Mouse (Mus musculus): ENCODE results near the gene Zbtb16. TPM values are rescaled to one million over a fixed set of nuclear protein-coding genes. Genes with fewer than 3 reads are reported as not detected.

The Zbtb16 gene
- polyA plus RNA-seq, 1 experiment: not detected

GRCm38 (mm10) chr9:48707824-48708229, 128.2 kb downstream of the Zbtb16 start:
- Histone ChIP-seq H3K27me3 (ENCODE audit: control insufficient read depth, insufficient read depth, insufficient read length) (no peaks in the 10 kb centered on the region), H3ac (ENCODE audit: control insufficient read depth, insufficient read length) (no peak overlapping the region), H3K79me2 (ENCODE audit: control insufficient read depth, insufficient read depth) (no peaks in the 10 kb centered on the region), H3K36me3 (ENCODE audit: control insufficient read depth, insufficient read depth) (no peaks in the 10 kb centered on the region), H3K4me3 (no peak overlapping the region), H3K4me2 (ENCODE audit: low read depth) (no peak overlapping the region)
- no peak for TF ChIP-seq SRF (IDR thresholded peaks at IDR 0.05; ENCODE audit: control insufficient read depth, insufficient read length, low read depth)
- no peak for TF ChIP-seq MYOD1 (IDR thresholded peaks at IDR 0.05; ENCODE audit: control insufficient read depth in 1 of 3, insufficient read length in 2 of 3, low read depth in 2 of 3)
- TF ChIP-seq CEBPB (IDR thresholded peaks at IDR 0.05; ENCODE audit: insufficient read depth, poor library complexity, severe bottlenecking): no peak
- no peak for TF ChIP-seq MAX (IDR thresholded peaks at IDR 0.05; ENCODE audit: low read depth)
- TF ChIP-seq E2F4 (IDR thresholded peaks at IDR 0.05; ENCODE audit: insufficient read depth): no peak
- no peak for TF ChIP-seq USF1 (IDR thresholded peaks at IDR 0.05; ENCODE audit: low read depth)
- no peak for TF ChIP-seq POLR2AphosphoS2 (IDR thresholded peaks at IDR 0.05; ENCODE audit: insufficient read length, low read depth)
- TF ChIP-seq MYOG (IDR thresholded peaks at IDR 0.05; ENCODE audit: control insufficient read depth in 1 of 3, insufficient read depth in 1 of 3, insufficient read length in 2 of 3, low read depth in 2 of 3): no peak
- no peak for TF ChIP-seq POLR2A (IDR thresholded peaks at IDR 0.05; ENCODE audit: insufficient read length, low read depth)

GRCm38 (mm10) chr9:48707134-48707823, 128.7 kb downstream of the Zbtb16 start:
- H3K4me2 ChIP-seq (ENCODE audit: low read depth): no peak overlapping the region
- TF ChIP-seq POLR2AphosphoS2 (IDR thresholded peaks at IDR 0.05; ENCODE audit: insufficient read length, low read depth): no peak
- no peak for TF ChIP-seq POLR2A (IDR thresholded peaks at IDR 0.05; ENCODE audit: insufficient read length, low read depth)
- TF ChIP-seq MYOD1 (IDR thresholded peaks at IDR 0.05; ENCODE audit: control insufficient read depth in 1 of 3, insufficient read length in 2 of 3, low read depth in 2 of 3): no peak
- TF ChIP-seq USF1 (IDR thresholded peaks at IDR 0.05; ENCODE audit: low read depth): no peak
- TF ChIP-seq TCF12 (IDR thresholded peaks at IDR 0.05; ENCODE audit: insufficient read depth, poor library complexity, severe bottlenecking): no peak
- TF ChIP-seq MYOG (IDR thresholded peaks at IDR 0.05; ENCODE audit: control insufficient read depth in 1 of 3, insufficient read depth in 1 of 3, insufficient read length in 2 of 3, low read depth in 2 of 3): no peak
- TF ChIP-seq TCF3 (IDR thresholded peaks at IDR 0.05; ENCODE audit: insufficient read length, low read depth): no peak
- no peak for TF ChIP-seq CEBPB (IDR thresholded peaks at IDR 0.05; ENCODE audit: insufficient read depth, poor library complexity, severe bottlenecking)
- no peak for TF ChIP-seq MAX (IDR thresholded peaks at IDR 0.05; ENCODE audit: low read depth)
- no peak for TF ChIP-seq REST (IDR thresholded peaks at IDR 0.05; ENCODE audit: insufficient read depth, insufficient read length)
- TF ChIP-seq SRF (IDR thresholded peaks at IDR 0.05; ENCODE audit: control insufficient read depth, insufficient read length, low read depth): no peak
- TF ChIP-seq E2F4 (IDR thresholded peaks at IDR 0.05; ENCODE audit: insufficient read depth): no peak

GRCm38 (mm10) chr9:48701296-48701695, 134.7 kb downstream of the Zbtb16 start:
- H3ac ChIP-seq (ENCODE audit: control insufficient read depth, insufficient read length): no peak overlapping the region
- H3K4me2 ChIP-seq (ENCODE audit: low read depth): no peak overlapping the region
- H3K27me3 ChIP-seq (ENCODE audit: control insufficient read depth, insufficient read depth, insufficient read length): no peaks in the 10 kb centered on the region
- TF ChIP-seq SRF (IDR thresholded peaks at IDR 0.05; ENCODE audit: control insufficient read depth, insufficient read length, low read depth): no peak
- no peak for TF ChIP-seq MYOD1 (IDR thresholded peaks at IDR 0.05; ENCODE audit: control insufficient read depth in 1 of 3, insufficient read length in 2 of 3, low read depth in 2 of 3)
- no peak for TF ChIP-seq MAX (IDR thresholded peaks at IDR 0.05; ENCODE audit: low read depth)
- TF ChIP-seq POLR2A (IDR thresholded peaks at IDR 0.05; ENCODE audit: insufficient read length, low read depth): no peak
- no peak for TF ChIP-seq CEBPB (IDR thresholded peaks at IDR 0.05; ENCODE audit: insufficient read depth, poor library complexity, severe bottlenecking)
- TF ChIP-seq TCF3 (IDR thresholded peaks at IDR 0.05; ENCODE audit: insufficient read length, low read depth): no peak
- TF ChIP-seq TCF12 (IDR thresholded peaks at IDR 0.05; ENCODE audit: insufficient read depth, poor library complexity, severe bottlenecking): no peak
- no peak for TF ChIP-seq REST (IDR thresholded peaks at IDR 0.05; ENCODE audit: insufficient read depth, insufficient read length)
- TF ChIP-seq USF1 (IDR thresholded peaks at IDR 0.05; ENCODE audit: low read depth): no peak
- no peak for TF ChIP-seq E2F4 (IDR thresholded peaks at IDR 0.05; ENCODE audit: insufficient read depth)
- H3K36me3 ChIP-seq (ENCODE audit: control insufficient read depth, insufficient read depth): no peaks in the 10 kb centered on the region
- no peak overlapping the region for H3K4me3 ChIP-seq
- H3K79me2 ChIP-seq (ENCODE audit: control insufficient read depth, insufficient read depth): no peaks in the 10 kb centered on the region

More at GRCm38 (mm10) chr9:48707134-48707823, 128.7 kb downstream of the Zbtb16 start:
- Histone ChIP-seq H3ac (ENCODE audit: control insufficient read depth, insufficient read length) (no peak overlapping the region), H3K4me3 (no peak overlapping the region), H3K36me3 (ENCODE audit: control insufficient read depth, insufficient read depth) (no peaks in the 10 kb centered on the region), H3K27me3 (ENCODE audit: control insufficient read depth, insufficient read depth, insufficient read length) (no peaks in the 10 kb centered on the region), H3K79me2 (ENCODE audit: control insufficient read depth, insufficient read depth) (no peaks in the 10 kb centered on the region)

GRCm38 (mm10) chr9:48700871-48701270, 135.2 kb downstream of the Zbtb16 start:
- no peak overlapping the region for H3ac ChIP-seq (ENCODE audit: control insufficient read depth, insufficient read length)
- no peak overlapping the region for H3K4me3 ChIP-seq
- no peaks in the 10 kb centered on the region for H3K79me2 ChIP-seq (ENCODE audit: control insufficient read depth, insufficient read depth)
- no peak overlapping the region for H3K4me2 ChIP-seq (ENCODE audit: low read depth)
- TF ChIP-seq E2F4 (IDR thresholded peaks at IDR 0.05; ENCODE audit: insufficient read depth) (no peak), USF1 (IDR thresholded peaks at IDR 0.05; ENCODE audit: low read depth) (no peak), MYOG (IDR thresholded peaks at IDR 0.05; ENCODE audit: control insufficient read depth in 1 of 3, insufficient read depth in 1 of 3, insufficient read length in 2 of 3, low read depth in 2 of 3) (no peak)
- no peaks in the 10 kb centered on the region for H3K27me3 ChIP-seq (ENCODE audit: control insufficient read depth, insufficient read depth, insufficient read length)
- H3K36me3 ChIP-seq (ENCODE audit: control insufficient read depth, insufficient read depth): no peaks in the 10 kb centered on the region

- Histone ChIP-seq H3K4me2 (ENCODE audit: low read depth) (no peak overlapping the region), H3K27me3 (ENCODE audit: control insufficient read depth, insufficient read depth, insufficient read length) (peaks cover 5% of the 10 kb centered on the region), H3K4me3 (no peak overlapping the region), H3K36me3 (ENCODE audit: control insufficient read depth, insufficient read depth) (no peaks in the 10 kb centered on the region), H3ac (ENCODE audit: control insufficient read depth, insufficient read length) (no peak overlapping the region), H3K79me2 (ENCODE audit: control insufficient read depth, insufficient read depth) (no peaks in the 10 kb centered on the region)
- TF ChIP-seq MYOG (IDR thresholded peaks at IDR 0.05; ENCODE audit: control insufficient read depth in 1 of 3, insufficient read depth in 1 of 3, insufficient read length in 2 of 3, low read depth in 2 of 3) (no peak), POLR2AphosphoS2 (IDR thresholded peaks at IDR 0.05; ENCODE audit: insufficient read length, low read depth) (no peak), MAX (IDR thresholded peaks at IDR 0.05; ENCODE audit: low read depth) (no peak), TCF3 (IDR thresholded peaks at IDR 0.05; ENCODE audit: insufficient read length, low read depth) (no peak)
Measured at GRCm38 (mm10) chr9:48697470-48697815, 138.6 kb downstream of the Zbtb16 start.
